Mouse (Mus musculus) liver, embryonic 11.5 days (tissue): ENCODE results near the gene Nudt3. TPM values are rescaled to one million over a fixed set of nuclear protein-coding genes. Genes with fewer than 3 reads are reported as not detected.

Source experiments
- ATAC-seq: fragments of 200-750 bp; cut with Nextera tagmentation; replicated peaks from 2 replicates; pipeline ENCODE4 v1.8.0; 2017; ENCODE audit warnings: moderate number of reproducible peaks, mild to moderate bottlenecking, moderate TSS enrichment, moderate library complexity; ENCODE audit not compliant: low FRiP score
- DNase-seq: peaks from one replicate; pipeline ENCODE4 v3.0.0-alpha.2; 2017; ENCODE audit warnings: low spot score
- H3K27ac ChIP-seq: fragments of 300-500 bp; sonication (generic); 2 replicates; pipeline ENCODE4 v1.5.1; 2014; ENCODE audit warnings: mild to moderate bottlenecking, low read depth, low read length, control low read depth
- H3K27me3 ChIP-seq: fragments of 300-500 bp; sonication (generic); replicated peaks from 2 replicates; pipeline ENCODE4 v1.6.1; 2014; ENCODE audit warnings: low read length, mixed read lengths; ENCODE audit not compliant: control insufficient read depth, insufficient read depth
- H3K36me3 ChIP-seq: fragments of 300-500 bp; sonication (generic); 2 replicates; pipeline ENCODE4 v1.6.1; 2014; ENCODE audit warnings: mild to moderate bottlenecking, low read length, moderate library complexity, mixed read lengths; ENCODE audit not compliant: control insufficient read depth, insufficient read depth
- H3K4me1 ChIP-seq: fragments of 300-500 bp; sonication (generic); replicated peaks from 2 replicates; pipeline ENCODE4 v1.6.1; 2014; ENCODE audit warnings: low read length, mixed read lengths; ENCODE audit not compliant: control insufficient read depth, insufficient read depth
- H3K4me2 ChIP-seq: fragments of 300-500 bp; sonication (generic); 2 replicates; pipeline ENCODE4 v1.6.1; 2014; ENCODE audit warnings: mild to moderate bottlenecking, control low read depth, moderate library complexity
- H3K4me3 ChIP-seq: fragments of 300-500 bp; sonication (generic); 2 replicates; pipeline ENCODE4 v1.5.1; 2014; ENCODE audit warnings: low read depth, low read length, control low read depth
- H3K9ac ChIP-seq: fragments of 300-500 bp; sonication (generic); 2 replicates; pipeline ENCODE4 v1.6.1; 2014; ENCODE audit warnings: low read depth, low read length, control low read depth
- H3K9me3 ChIP-seq: fragments of 300-500 bp; sonication (generic); 2 replicates; pipeline ENCODE4 v1.6.1; 2016; ENCODE audit warnings: low read length, inconsistent platforms, mixed read lengths; ENCODE audit not compliant: control insufficient read depth
- WGBS: fragments of 180-500 bp; shearing (Covaris S2); extraction: QIAGEN DNeasy Blood & Tissue Kit; methylation state at CpG from one replicate; pipeline ENCODE4 v1.1.7; 2014; 5-methylcytosine and 5-hydroxymethylcytosine counted together
- polyA plus RNA-seq: library from polyadenylated mRNA; unstranded; fragments of >200 nt; fragmentation: Nextera tagmentation; extraction: Ambion mirVana; gene quantifications from 2 replicates; pipeline ENCODE4 v1.2.1, GENCODE M21; 2014

The Nudt3 gene
- polyA plus RNA-seq, 1 experiment from 2014 or later = 26.1 TPM

- Histone ChIP-seq H3K4me2 (peak overlapping the region; percentile 25), H3K27ac (peak overlapping the region; percentile 73), H3K27me3 (no peaks in the 10 kb centered on the region), H3K4me3 (no peak overlapping the region), H3K36me3 (no peaks in the 10 kb centered on the region), H3K4me1 (peaks cover 43% of the 10 kb centered on the region), H3K9ac (peak overlapping the region; percentile 37; the same call in 1 of the 2 replicates), H3K9me3 (no peaks in the 10 kb centered on the region)
- ATAC-seq (no peak), DNase-seq (no peak)
- 47% methylated on average over 23 of the region's 23 CpGs for WGBS
Observed at GRCm38 (mm10) chr17:27552215-27553201, 70.8 kb downstream of the Nudt3 start.

GRCm38 (mm10) chr17:27551393-27551940, 71.8 kb downstream of the Nudt3 start:
- ATAC-seq = no peak
- WGBS = 49% methylated on average over 10 of the region's 10 CpGs
- Histone ChIP-seq H3K27me3 (0 out of 2 replicates have a peak, but pooled peaks cover 2% of the 10 kb centered on the region), H3K27ac (no peak overlapping the region), H3K4me1 (peaks cover 43% of the 10 kb centered on the region), H3K4me3 (no peak overlapping the region), H3K9ac (no peak overlapping the region), H3K36me3 (no peaks in the 10 kb centered on the region), H3K4me2 (no peak overlapping the region), H3K9me3 (no peaks in the 10 kb centered on the region)
- DNase-seq = no peak

GRCm38 (mm10) chr17:27549234-27549633, 74.1 kb downstream of the Nudt3 start:
- WGBS = 60% methylated on average over 8 of the region's 8 CpGs
- Histone ChIP-seq H3K4me1 (peaks cover 33% of the 10 kb centered on the region), H3K27me3 (peaks cover 4% of the 10 kb centered on the region; the same call in 1 of the 2 replicates), H3K9ac (no peak overlapping the region), H3K4me2 (no peak overlapping the region), H3K4me3 (no peak overlapping the region), H3K36me3 (no peaks in the 10 kb centered on the region), H3K27ac (no peak overlapping the region), H3K9me3 (no peaks in the 10 kb centered on the region)
- ATAC-seq (no peak), DNase-seq (no peak)

- DNase-seq = no peak
- H3K27ac ChIP-seq = no peak overlapping the region
- no peak overlapping the region for H3K4me3 ChIP-seq
Observed at GRCm38 (mm10) chr17:27547253-27547868, 75.9 kb downstream of the Nudt3 start.

GRCm38 (mm10) chr17:27546574-27547085, 76.7 kb downstream of the Nudt3 start:
- Histone ChIP-seq H3K4me3 (no peak overlapping the region), H3K36me3 (no peaks in the 10 kb centered on the region), H3K4me2 (no peak overlapping the region), H3K4me1 (peaks cover 13% of the 10 kb centered on the region), H3K9ac (no peak overlapping the region), H3K27ac (no peak overlapping the region), H3K27me3 (peaks cover 4% of the 10 kb centered on the region; the same call in 1 of the 2 replicates), H3K9me3 (no peaks in the 10 kb centered on the region)
- ATAC-seq = no peak
- WGBS = 71% methylated on average over 7 of the region's 7 CpGs
- DNase-seq = no peak

More at GRCm38 (mm10) chr17:27547253-27547868, 75.9 kb downstream of the Nudt3 start:
- Histone ChIP-seq H3K9ac (no peak overlapping the region), H3K4me2 (no peak overlapping the region), H3K4me1 (peaks cover 21% of the 10 kb centered on the region), H3K36me3 (no peaks in the 10 kb centered on the region), H3K9me3 (no peaks in the 10 kb centered on the region), H3K27me3 (peaks cover 4% of the 10 kb centered on the region; the same call in 1 of the 2 replicates)
- WGBS = 72% methylated on average over 9 of the region's 9 CpGs
- ATAC-seq = no peak

- 33% methylated on average over 12 of the region's 12 CpGs for WGBS
- H3K4me2 ChIP-seq = no peak overlapping the region
- DNase-seq = no peak
- H3K4me1 ChIP-seq = peaks cover 9% of the 10 kb centered on the region; the same call in 1 of the 2 replicates
- no peaks in the 10 kb centered on the region for H3K9me3 ChIP-seq
- ATAC-seq = no peak
- no peak overlapping the region for H3K9ac ChIP-seq
- H3K4me3 ChIP-seq = no peak overlapping the region
- H3K27me3 ChIP-seq = peaks cover 4% of the 10 kb centered on the region; the same call in 1 of the 2 replicates
- no peak overlapping the region for H3K27ac ChIP-seq
- no peaks in the 10 kb centered on the region for H3K36me3 ChIP-seq
Observed at GRCm38 (mm10) chr17:27545991-27546390, 77.3 kb downstream of the Nudt3 start.

- 85% methylated on average over 11 of the region's 11 CpGs for WGBS
- H3K9ac ChIP-seq = no peak overlapping the region
- no peak overlapping the region for H3K4me2 ChIP-seq
- ATAC-seq = no peak
- H3K4me3 ChIP-seq = no peak overlapping the region
- peaks cover 4% of the 10 kb centered on the region; the same call in 1 of the 2 replicates for H3K27me3 ChIP-seq
- no peaks in the 10 kb centered on the region for H3K9me3 ChIP-seq
- DNase-seq = no peak
- no peaks in the 10 kb centered on the region for H3K36me3 ChIP-seq
- H3K27ac ChIP-seq = no peak overlapping the region
- H3K4me1 ChIP-seq = peaks cover 6% of the 10 kb centered on the region; the same call in 1 of the 2 replicates
Observed at GRCm38 (mm10) chr17:27544551-27544950, 78.7 kb downstream of the Nudt3 start.

GRCm38 (mm10) chr17:27541984-27542383, 81.3 kb downstream of the Nudt3 start:
- Histone ChIP-seq H3K9me3 (no peaks in the 10 kb centered on the region), H3K4me2 (no peak overlapping the region), H3K9ac (no peak overlapping the region), H3K36me3 (no peaks in the 10 kb centered on the region), H3K27me3 (peaks cover 4% of the 10 kb centered on the region; the same call in 1 of the 2 replicates), H3K27ac (no peak overlapping the region), H3K4me1 (no peaks in the 10 kb centered on the region), H3K4me3 (no peak overlapping the region)
- DNase-seq (no peak), ATAC-seq (no peak)
- WGBS = 75% methylated on average over 3 of the region's 3 CpGs
